Mouse (Mus musculus): ENCODE data around the gene Hspbap1.
A peak's percentile ranks its signal among the peaks of the same experiment; 100 is the strongest.

The Hspbap1 gene

DNA sequence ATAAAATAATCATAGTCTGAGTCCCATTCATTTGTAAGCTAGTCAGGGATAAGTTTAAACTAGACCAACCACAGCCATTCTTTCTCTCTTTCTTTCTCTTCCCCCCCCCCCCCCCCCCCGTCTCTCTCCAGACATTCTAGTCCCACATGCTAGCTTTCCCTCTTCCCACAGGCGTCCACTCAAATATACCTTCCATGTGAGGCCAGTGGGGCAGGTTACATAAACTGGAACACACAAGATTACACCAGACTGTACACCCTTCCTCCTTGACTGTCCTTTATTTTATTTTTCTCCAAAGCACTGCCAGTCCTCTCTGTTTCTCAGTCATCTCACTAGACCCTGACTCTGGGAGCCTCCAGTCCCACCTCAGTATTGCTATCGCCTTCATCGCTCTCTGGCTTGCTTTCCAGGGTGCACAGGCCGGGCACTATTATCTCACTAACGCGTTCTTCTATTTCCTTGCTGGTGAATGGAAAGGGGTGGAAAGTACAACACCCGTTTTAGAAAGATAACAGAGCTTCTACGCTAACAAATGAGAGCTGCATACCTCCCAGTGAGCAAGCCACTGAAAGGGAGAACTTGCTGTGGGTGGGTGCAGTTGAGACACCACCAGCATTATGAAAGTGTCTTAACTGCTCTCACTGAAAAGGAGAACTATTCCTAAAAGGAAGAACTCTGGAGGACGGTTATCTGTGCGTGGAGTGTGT is 6.4 kb upstream of the Hspbap1 start:
- DNase-seq (ENCODE audit: low read depth) = no peak

DNA sequence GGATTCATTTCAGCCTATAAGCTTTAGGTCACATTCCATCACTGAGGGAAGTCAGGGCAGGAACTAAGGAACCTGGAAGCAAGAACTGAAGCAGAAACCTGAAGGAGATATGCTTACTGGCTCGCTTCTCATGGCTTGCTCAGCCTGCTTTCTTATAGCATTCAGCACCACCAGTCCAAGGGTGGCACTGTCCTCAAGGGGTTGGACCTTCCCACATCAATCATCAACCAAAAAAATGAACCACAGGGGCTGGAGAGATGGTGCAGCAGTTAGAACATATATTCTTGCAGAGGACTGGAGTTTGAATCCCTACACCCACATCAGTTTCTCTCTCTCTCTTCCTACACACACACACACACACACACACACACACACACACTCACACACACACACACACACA is 5.2 kb upstream of the Hspbap1 start:
- DNase-seq (ENCODE audit: low read depth) = no peak

DNA sequence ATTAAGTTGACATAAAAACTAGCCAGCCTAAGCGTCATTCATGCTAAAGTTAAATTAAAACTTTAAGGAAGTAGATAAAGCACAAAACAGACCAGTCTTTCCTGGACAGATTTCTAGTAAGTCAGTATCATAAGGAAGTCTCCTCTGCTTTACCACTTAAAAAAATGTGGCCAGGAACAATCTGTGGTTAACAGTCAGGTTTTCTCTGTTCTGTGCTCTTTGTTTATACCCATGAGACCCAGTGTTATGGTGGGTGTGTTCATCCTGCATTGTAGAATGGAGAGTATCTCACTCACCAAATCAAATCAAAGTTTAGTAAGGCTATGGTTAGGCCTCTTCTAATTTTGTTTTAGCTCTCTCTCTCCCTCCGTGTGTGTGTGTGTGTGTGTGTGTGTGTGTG is 4.7 kb upstream of the Hspbap1 start:
- DNase-seq (ENCODE audit: low read depth) = no peak

DNA sequence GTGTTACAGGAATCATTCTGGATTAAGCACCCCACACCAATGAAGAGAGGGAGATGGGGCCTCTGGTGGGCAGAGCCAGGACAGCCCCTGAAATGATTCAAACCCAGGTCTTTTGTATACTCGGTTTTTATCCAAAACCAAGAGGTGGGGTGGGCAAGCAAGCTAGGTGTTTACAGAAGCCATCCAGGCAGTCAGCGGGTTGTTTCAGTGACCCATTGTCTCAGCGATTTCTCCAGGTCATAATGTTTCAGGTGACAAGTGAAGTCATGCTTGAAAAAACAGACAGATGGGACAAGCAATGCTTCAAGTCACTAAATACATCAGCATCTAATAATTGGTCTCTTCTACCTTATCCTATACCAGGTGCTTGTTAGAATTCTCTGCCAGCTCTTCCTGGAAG is 3.8 kb upstream of the Hspbap1 start:
- DNase-seq (ENCODE audit: low read depth) = no peak

DNA sequence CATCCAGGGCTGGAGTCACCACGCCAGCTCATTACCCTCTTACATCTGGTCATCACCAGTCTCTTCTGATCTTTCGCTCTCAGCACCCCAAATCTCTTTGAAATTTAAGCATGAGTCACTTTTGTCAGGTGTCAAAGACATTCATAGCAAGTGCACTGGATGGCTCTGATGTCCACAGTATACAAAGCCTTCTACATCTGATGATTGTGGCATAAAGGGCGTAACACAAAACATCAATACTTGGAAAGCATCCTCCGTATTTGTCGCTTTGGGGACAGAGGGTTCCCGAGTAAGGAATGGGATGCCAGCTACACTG is 1.7 kb upstream of the Hspbap1 start:
- DNase-seq (ENCODE audit: low read depth) = no peak

DNA sequence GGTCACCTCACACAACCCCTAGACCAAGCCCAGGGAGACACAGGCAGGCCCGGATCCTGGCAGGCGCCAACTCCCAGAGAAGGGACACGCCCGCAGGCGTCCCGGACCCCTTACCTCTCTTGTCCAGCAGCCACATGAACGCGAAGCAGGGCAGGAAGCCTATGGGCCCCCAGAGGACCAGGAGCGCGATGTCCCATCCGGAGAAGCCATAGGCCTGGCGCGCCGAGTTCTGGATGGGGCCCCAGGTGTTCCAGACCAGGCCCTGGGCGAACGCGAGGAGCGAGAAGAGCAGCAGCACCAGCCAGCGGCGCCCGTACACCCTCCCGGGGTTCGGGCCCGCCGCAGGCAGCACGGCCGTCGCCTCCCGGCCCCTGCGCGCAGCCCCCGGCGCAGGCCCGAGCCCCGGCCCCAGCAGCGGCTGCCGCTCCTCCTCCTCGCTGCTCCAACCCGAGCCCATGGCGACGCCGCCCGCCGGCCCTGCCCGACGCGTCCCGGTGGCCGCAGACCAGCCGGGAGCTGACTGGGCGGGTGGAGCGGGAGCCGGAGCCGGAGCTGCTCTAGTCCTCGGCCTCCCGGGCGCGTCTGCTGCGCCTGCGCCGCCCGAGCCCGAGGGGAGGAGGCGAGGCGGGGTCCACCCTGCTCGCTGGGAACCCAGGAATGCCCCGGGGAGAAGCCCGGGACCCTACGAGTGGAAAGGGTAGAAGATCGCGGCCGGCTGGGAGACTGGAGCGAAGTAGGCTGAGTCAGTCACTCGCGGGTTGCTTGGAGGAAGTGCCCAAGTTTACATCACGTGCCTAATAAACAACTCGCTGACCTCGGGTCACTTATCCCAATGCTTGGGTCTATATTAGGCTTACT is 1.2 kb upstream of the Hspbap1 start, which contains the start of gene Dirc2:
Gene Dirc2 (minus strand): TSS at position 572 of the 858 bp plus-strand sequence.
- DNase-seq (ENCODE audit: low read depth) = peak; percentile 38

DNA sequence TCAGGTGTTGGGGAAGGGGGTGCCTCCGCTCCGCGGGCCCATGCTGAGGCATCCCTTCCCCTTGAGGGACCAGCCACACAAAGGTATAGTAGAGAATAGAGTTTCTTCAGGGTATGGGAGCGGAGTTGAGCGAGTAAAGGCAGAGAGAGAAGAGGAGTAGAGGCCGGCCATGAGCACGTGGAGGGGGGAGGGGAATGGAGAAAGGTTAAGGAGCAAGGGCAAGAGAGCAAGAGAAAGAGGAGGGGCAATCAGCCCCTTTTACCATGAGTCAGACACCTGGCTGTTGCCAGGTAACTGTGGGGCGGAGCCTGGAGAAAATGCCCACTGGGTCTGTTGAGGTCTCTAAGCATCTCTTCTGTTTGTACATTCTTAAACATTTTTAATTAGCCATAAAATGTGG is 966 bp downstream of the Hspbap1 start:
- DNase-seq (ENCODE audit: low read depth) = no peak

DNA sequence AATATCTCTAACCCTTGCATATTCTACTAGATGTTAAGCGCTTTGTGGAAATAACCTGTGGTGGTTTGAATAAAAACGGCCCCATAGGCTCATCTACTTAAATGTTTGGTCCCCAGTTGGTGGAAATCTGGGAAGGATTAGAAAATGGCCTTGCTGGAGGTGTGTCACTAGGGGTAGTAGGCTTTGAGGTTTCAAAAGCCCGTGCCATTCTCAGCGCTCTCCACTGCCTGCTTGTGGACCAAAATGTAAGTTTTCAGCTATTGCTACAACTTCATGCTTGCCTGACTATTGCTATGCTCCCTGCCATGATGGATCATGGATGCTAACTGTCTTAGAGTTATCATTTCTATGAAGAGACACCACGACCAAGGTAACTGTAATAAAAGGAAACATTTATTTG is 1.4 kb downstream of the Hspbap1 start:
- no peak for DNase-seq (ENCODE audit: low read depth)

DNA sequence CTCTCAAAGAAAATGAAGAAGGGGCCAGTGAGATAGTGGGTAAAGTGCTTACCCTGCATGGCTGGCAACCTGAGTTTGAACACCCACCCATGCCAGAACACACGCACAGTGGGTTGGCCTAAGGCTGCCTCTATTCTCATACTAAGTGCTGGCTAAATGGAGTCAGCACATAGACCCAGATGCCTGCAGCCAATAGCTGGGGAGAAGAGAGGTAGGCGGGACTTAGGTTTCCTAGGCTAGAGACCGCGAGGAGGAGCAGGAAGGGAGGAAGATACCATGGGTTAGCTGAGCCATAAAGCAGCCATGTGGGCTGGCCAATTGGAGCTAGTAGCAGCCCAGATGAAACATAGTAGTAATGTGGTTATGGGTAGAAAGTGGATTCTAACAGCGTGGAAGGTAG is 2.4 kb downstream of the Hspbap1 start:
- DNase-seq (ENCODE audit: low read depth) = no peak

DNA sequence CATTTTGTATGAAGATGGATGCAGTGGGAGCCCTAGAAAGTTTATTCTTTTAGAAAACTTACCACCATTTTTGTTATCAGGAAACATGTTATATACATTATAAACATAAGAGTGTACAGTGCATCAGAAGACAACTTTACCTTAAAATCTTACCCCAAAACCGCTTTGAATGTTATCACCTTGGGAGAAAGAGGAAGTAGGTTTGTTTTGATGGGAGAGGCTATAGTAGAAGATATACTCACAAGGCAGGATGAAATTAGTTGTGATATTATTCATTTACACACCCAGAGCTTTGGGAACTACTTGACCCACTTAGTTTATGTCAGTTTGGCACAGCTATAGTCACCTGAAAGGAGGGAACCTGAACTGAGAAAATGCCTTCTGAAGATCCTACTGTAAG is 5.7 kb downstream of the Hspbap1 start:
- DNase-seq (ENCODE audit: low read depth) = no peak

DNA sequence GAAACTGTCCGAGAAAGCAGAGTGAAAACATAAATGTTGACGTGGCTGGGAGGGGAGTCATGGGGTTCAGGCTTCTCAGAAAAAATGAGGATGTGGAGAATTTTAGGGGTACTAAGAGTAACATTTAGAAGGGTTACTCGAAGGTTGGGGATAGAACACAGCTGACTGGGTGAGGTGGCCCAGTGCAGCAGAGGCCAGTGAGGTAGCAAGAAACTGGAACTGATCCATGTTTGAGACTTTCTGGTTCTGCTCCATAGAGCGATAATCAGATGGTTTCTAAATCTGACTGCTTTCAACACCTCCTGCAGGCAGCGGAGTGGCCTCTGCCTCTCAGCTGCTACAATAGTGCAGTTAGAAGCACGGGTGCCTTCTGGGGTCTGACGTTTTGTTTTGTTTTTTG is 6.6 kb downstream of the Hspbap1 start:
- DNase-seq (ENCODE audit: low read depth) = no peak

DNA sequence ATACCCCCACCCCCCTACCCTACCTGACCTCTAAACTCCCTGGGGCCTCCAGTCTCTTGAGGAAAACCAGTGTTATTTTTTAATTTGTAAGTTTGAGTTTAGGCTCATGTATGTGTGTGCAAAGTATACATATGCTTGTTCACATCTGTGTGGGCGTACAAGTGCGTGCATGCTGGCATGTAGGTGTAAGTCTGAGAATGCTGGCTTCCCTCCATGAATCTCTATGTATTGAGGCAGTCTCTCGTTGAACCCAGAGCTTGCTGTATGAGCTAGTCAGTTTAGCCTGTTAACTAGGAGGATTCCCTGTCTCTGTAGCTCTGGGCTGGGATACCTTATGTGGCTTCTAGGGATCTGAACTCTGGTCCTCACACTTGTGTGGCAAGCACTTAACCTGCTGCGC is 7.6 kb downstream of the Hspbap1 start:
- no peak for DNase-seq (ENCODE audit: low read depth)

DNA sequence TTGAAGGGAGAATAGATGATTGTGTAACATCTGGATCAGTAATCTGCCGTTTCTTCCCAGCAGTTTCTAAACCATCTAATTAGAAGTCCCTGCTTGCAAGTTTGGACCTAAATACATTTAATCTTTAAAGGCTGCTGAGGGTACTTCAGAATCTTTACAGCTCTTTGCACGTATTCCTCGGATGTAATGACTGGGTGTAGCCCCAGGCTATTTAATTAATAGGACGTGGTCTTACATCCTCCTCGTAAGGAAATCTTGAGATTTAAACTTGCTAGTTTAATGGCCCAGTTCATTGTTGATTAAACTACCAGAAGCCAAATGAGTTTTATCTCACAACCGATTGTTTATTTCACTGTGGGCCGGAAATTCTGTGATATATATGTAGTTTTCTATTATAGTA is 9.5 kb downstream of the Hspbap1 start:
- no peak for DNase-seq (ENCODE audit: low read depth)

DNA sequence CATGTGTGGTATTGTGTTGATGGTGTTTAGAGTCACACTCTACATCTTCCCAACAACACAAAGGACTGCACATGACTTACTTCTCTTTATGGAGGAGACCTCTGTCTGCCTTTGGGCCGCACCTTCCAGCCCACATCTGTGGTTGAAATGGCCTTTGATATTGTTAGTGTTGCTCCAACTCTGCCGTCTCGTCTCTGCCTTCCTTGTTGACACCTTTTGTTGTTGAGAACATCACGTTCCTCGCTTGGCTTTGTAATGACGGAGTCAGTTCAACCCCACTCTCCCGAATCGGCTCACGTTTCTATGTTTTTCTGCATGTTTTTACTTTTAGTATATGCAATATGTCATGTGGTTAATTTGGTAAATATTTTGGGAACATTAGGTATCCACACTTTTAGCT is 10.9 kb downstream of the Hspbap1 start:
- DNase-seq (ENCODE audit: low read depth) = no peak

DNA sequence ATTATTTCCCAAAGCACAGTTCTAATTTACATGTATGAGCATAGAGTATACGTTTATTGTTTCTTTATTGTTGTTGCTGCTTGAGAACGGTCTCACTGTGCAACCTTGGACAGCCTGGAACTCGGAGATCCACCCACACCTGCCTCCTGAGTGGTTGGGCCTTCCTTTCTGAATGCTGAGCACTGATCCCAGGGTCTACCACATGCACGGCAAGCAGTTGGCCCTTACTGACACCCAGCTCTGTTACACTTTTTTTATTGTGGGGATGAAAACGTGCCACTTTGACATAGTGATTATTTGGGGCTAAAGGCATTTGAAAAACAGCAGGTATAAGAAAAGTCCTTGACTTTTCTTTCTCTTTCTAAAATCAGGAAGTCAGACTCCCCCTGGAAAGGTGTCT is 11.5 kb downstream of the Hspbap1 start:
- DNase-seq (ENCODE audit: low read depth) = no peak

DNA sequence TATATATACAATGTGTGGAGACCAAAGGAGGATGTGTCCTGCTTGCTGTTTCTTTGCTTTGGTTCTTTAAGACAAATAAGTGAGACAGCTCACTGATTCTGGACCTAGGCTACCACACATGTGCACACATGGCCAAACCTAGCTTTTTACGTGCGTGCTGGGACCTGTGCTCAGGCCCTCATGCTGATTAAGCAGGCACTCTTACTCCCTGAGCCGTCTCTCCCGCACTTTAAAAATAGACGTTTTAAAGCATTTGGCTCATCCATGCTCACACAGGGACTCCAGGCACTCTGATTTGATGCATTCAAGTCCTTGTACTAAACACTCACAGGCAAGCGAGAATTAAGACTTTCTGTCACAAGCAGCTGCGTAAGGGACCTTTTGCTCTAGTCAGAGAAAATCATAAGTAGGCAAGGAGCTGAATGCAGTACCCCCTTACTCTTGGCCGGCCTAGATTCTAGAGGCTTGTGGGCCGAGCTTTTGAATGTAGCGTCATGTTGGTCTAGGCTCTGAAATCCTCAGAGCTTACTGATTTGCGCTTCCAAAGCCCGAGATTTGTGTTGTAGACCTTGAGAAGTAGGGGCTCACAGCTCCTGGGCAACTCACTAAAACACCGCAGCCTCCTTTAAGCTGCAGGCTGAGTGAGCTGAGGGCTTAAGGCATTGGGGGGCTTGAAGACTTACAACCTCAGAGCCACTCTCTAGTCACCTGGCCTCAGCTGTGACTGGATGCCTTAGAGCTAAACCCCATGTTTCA is 12.5 kb downstream of the Hspbap1 start:
- DNase-seq (ENCODE audit: low read depth) = no peak

DNA sequence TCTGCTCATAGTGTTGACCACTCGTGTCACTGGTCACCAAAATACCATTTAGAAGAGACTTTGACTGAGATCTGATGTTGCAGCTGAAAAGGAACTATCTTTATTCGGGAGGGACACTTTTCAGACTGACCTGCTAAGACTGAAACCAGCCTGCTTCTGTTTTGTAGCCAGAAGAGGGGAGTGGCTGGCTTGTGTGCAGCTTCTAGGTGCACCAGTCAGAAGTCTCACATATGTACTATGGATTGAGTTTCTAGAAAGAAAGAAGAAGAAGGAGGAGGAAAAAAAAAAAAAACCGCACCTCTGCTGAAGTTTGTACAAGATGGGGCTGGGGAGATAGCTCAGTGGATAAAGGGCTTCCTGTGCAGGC is 13.0 kb downstream of the Hspbap1 start:
- DNase-seq (ENCODE audit: low read depth) = no peak

DNA sequence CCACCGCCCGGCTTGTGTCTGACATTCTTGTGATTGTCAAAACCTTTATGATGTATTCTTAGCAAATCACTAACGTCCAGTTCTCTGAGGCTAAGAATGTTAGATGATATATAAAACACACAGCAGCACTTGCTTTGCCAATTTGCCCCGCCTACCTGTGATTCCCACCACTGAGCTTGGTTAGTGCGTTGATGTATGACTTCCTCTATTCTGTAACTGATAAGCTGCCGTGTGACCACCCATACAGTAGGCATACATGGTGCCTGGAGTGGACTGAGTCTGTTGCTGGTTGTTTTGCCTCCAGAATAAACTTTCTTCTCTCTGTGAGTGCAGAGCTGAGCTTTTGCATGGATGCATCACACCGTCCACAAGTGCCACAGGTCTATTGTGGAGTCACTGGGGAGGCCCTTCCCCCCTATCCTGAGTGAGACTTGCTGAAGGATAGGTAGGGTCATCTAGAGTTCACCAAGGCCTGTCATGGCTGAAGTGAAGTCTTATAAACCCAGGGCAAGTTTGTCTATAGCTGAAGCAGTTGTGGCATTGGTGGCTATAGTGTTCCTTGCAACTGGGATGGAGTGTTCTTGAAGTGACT is 14.1 kb downstream of the Hspbap1 start:
- no peak for DNase-seq (ENCODE audit: low read depth)

DNA sequence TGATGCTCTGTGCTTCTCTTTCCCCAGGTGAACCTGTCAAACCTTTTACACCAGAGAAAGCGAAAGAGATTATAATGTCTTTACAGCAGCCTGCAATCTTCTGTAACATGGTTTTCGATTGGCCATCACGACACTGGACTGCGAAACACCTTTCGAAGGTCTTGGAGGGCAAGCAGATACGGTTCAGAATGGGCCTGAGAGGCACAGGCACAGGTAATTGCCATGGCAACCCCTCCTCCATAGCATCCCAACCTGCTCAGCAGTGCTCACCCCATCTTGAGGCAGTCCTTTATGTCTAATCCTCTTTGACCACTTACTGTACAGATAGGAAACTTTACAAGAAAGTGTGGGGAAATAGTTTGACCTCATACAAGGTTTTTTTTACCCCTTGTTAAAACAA is 17.0 kb downstream of the Hspbap1 start:
- no peak for DNase-seq (ENCODE audit: low read depth)

DNA sequence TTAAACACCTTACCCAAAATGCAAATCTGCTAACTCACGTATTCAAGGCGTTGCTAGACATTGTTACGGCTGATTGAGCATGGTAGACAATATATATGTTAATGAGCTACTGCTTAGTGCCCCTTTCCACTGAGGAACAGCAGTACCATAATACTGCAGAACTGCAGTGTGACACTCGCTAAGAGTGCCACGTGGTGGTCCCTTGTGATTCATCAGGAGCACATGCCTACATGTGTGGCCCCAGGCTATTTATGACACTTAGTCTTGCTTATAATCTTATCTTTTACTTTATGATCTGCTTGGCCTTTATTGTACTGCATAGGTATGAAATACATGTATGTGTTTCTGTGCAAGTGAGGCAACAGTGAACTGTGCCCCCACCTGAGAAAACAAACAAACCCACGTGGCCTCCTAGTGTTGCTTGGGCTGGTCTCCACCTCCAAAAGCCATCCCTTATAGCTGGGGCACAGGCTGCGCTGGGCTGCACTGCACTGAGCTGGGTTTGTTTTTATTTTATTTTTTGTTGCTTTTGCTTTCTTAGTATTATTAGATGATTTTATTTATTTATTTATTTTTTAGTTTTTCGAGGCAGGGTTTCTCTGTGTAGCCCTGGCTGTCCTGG is 17.5 kb downstream of the Hspbap1 start:
- DNase-seq (ENCODE audit: low read depth) = no peak

DNA sequence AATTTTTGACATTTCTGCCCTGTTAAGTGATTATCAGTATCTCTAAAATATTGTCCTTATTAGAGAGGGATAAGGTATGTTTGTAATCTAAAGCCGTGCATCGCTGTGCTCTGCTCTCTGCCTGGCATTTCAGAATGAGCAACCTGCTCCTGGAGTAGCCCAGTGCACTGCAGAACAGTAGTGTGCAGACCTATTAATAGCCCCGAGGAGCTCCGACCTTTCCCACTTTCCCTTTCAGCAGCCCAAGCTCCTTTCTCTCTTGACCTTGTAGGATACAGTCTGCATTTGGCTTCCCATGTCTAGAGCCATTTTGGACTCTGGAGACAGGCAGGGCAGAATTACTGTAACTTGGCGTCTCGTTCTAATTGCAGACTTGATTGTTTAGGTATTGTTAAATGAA is 18.2 kb downstream of the Hspbap1 start:
- DNase-seq (ENCODE audit: low read depth) = no peak

DNA sequence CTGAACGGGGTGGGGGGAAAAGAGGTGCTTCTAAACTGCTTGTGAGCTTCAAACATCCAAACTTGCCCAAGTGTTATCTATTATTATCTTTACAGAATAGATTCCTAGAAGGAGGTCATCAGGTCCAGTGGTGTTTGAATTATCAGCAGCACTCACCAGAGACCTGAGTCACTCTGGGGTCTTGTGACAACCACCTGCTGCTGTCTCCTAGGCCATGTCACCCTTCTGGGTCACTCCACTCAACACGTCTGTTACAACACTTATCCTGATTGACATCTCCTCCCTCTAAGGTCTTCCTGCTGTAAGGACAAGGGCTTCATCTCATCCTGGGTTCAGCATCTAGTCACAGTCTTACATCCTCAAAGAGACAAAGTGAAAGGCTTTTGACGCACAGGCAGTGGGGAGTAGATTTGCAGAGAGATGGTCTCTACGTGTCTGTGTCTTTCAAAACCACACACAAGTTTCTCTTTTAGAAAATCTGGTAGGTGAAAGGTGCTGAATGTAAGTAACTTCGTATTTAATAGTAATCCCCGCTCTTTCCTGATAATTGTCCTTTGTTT is 21.9 kb downstream of the Hspbap1 start:
- DNase-seq (ENCODE audit: low read depth) = no peak
